Mouse (Mus musculus) midbrain, embryonic 11.5 days (tissue): ENCODE measurements around the gene M6pr. TPM values are rescaled to one million over a fixed set of nuclear protein-coding genes. Genes with fewer than 3 reads are reported as not detected.

Experiments used
- ATAC-seq: fragments of 200-750 bp; cut with Nextera tagmentation; 2 replicates; pipeline ENCODE4 v1.8.0; 2017; ENCODE audit warnings: moderate TSS enrichment, moderate library complexity; ENCODE audit not compliant: low FRiP score
- DNase-seq: peaks from one replicate; pipeline ENCODE4 v3.0.0; 2015; ENCODE audit warnings: low spot score; ENCODE audit errors: missing footprints
- H3K27ac ChIP-seq: fragments of 300-500 bp; sonication (generic); 2 replicates; pipeline ENCODE4 v1.5.1; 2014; ENCODE audit warnings: low read depth, low read length
- H3K27me3 ChIP-seq: fragments of 300-500 bp; sonication (generic); 2 replicates; pipeline ENCODE4 v1.6.1; 2014; ENCODE audit warnings: mild to moderate bottlenecking, low read length, moderate library complexity, mixed read lengths; ENCODE audit not compliant: control insufficient read depth, insufficient read depth
- H3K36me3 ChIP-seq: fragments of 300-500 bp; sonication (generic); 2 replicates; pipeline ENCODE4 v1.6.1; 2014; ENCODE audit warnings: mild to moderate bottlenecking, low read length, moderate library complexity, mixed read lengths; ENCODE audit not compliant: control insufficient read depth, insufficient read depth
- H3K4me1 ChIP-seq: fragments of 300-500 bp; sonication (generic); 2 replicates; pipeline ENCODE4 v1.6.1; 2014; ENCODE audit warnings: low read length; ENCODE audit not compliant: control insufficient read depth, insufficient read depth
- H3K4me2 ChIP-seq: fragments of 300-500 bp; sonication (generic); 2 replicates; pipeline ENCODE4 v1.6.1; 2014; ENCODE audit warnings: mild to moderate bottlenecking, moderate library complexity
- H3K4me3 ChIP-seq: fragments of 300-500 bp; sonication (generic); 2 replicates; pipeline ENCODE4 v1.5.1; 2014; ENCODE audit warnings: low read depth, low read length
- H3K9ac ChIP-seq: fragments of 300-500 bp; sonication (generic); 2 replicates; pipeline ENCODE4 v1.6.1; 2014; ENCODE audit warnings: low read length
- H3K9me3 ChIP-seq: fragments of 300-500 bp; sonication (generic); 2 replicates; pipeline ENCODE4 v1.6.1; 2016; ENCODE audit warnings: low read length; ENCODE audit not compliant: control insufficient read depth
- WGBS: fragments of 180-500 bp; shearing (Covaris S2); extraction: QIAGEN DNeasy Blood & Tissue Kit; methylation state at CpG from one replicate; pipeline ENCODE4 v1.1.7; 2014; 5-methylcytosine and 5-hydroxymethylcytosine counted together
- polyA plus RNA-seq: library from polyadenylated mRNA; unstranded; fragments of >200 nt; fragmentation: Nextera tagmentation; extraction: Ambion mirVana; gene quantifications from 2 replicates; pipeline ENCODE4 v1.2.1, GENCODE M21; 2014

M6pr gene
- polyA plus RNA-seq, 1 experiment from 2014 or later: 89.9 TPM

GRCm38 (mm10) chr6:122294290-122294689 lies 14.2 kb upstream of the M6pr start:
- no peak overlapping the region for H3K9ac ChIP-seq
- no peaks in the 10 kb centered on the region for H3K9me3 ChIP-seq
- no peaks in the 10 kb centered on the region for H3K36me3 ChIP-seq
- no peak for ATAC-seq
- H3K4me3 ChIP-seq: no peak overlapping the region
- H3K27me3 ChIP-seq: no peaks in the 10 kb centered on the region
- no peak overlapping the region for H3K27ac ChIP-seq
- WGBS: 71% methylated on average over 3 of the region's 3 CpGs
- H3K4me1 ChIP-seq: peaks cover 3% of the 10 kb centered on the region; the same call in 1 of the 2 replicates
- no peak for DNase-seq
- no peak overlapping the region for H3K4me2 ChIP-seq

- Histone ChIP-seq H3K27ac (no peak overlapping the region), H3K9me3 (no peaks in the 10 kb centered on the region), H3K4me3 (no peak overlapping the region), H3K27me3 (no peaks in the 10 kb centered on the region), H3K4me1 (peaks cover 3% of the 10 kb centered on the region; the same call in 1 of the 2 replicates), H3K4me2 (no peak overlapping the region), H3K9ac (no peak overlapping the region), H3K36me3 (no peaks in the 10 kb centered on the region)
- ATAC-seq (no peak), DNase-seq (no peak)
- WGBS: 66% methylated on average over 9 of the region's 9 CpGs
Measured at GRCm38 (mm10) chr6:122295242-122295641, 13.3 kb upstream of the M6pr start.

GRCm38 (mm10) chr6:122296918-122297278 lies 11.6 kb upstream of the M6pr start:
- Histone ChIP-seq H3K4me1 (peaks cover 3% of the 10 kb centered on the region; the same call in 1 of the 2 replicates), H3K9me3 (no peaks in the 10 kb centered on the region), H3K27ac (peak overlapping the region; percentile 36; the same call in 1 of the 2 replicates), H3K36me3 (no peaks in the 10 kb centered on the region), H3K4me2 (peak overlapping the region; percentile 69), H3K27me3 (no peaks in the 10 kb centered on the region), H3K4me3 (peak overlapping the region; percentile 41), H3K9ac (peak overlapping the region; percentile 78)
- WGBS: 39% methylated on average over 3 of the region's 3 CpGs
- peak; percentile 89 for DNase-seq
- no peak for ATAC-seq

GRCm38 (mm10) chr6:122297279-122298222 lies 11.0 kb upstream of the M6pr start:
- Histone ChIP-seq H3K9ac (peak overlapping the region; percentile 78), H3K4me2 (peak overlapping the region; percentile 69), H3K9me3 (no peaks in the 10 kb centered on the region), H3K36me3 (no peaks in the 10 kb centered on the region), H3K4me3 (peak overlapping the region; percentile 41), H3K27me3 (no peaks in the 10 kb centered on the region), H3K4me1 (peaks cover 3% of the 10 kb centered on the region; the same call in 1 of the 2 replicates), H3K27ac (peak overlapping the region; percentile 36; the same call in 1 of the 2 replicates)
- DNase-seq: peak; percentile 94
- ATAC-seq: peak; percentile 83
- 6% methylated on average over 25 of the region's 25 CpGs for WGBS

GRCm38 (mm10) chr6:122298223-122298609 lies 10.3 kb upstream of the M6pr start:
- 54% methylated on average over 4 of the region's 4 CpGs for WGBS
- DNase-seq (no peak), ATAC-seq (peak; percentile 46)
- Histone ChIP-seq H3K4me2 (no peak overlapping the region; the same call in 1 of the 2 replicates), H3K9me3 (no peaks in the 10 kb centered on the region), H3K9ac (no peak overlapping the region), H3K27me3 (no peaks in the 10 kb centered on the region), H3K4me3 (no peak overlapping the region), H3K4me1 (peaks cover 3% of the 10 kb centered on the region; the same call in 1 of the 2 replicates), H3K27ac (no peak overlapping the region), H3K36me3 (no peaks in the 10 kb centered on the region)

- Histone ChIP-seq H3K9ac (no peak overlapping the region), H3K36me3 (no peaks in the 10 kb centered on the region), H3K4me3 (no peak overlapping the region), H3K4me2 (no peak overlapping the region), H3K4me1 (peaks cover 3% of the 10 kb centered on the region; the same call in 1 of the 2 replicates), H3K27me3 (no peaks in the 10 kb centered on the region), H3K27ac (no peak overlapping the region), H3K9me3 (no peaks in the 10 kb centered on the region)
- ATAC-seq (no peak), DNase-seq (no peak)
- 74% methylated on average over 3 of the region's 3 CpGs for WGBS
Measured at GRCm38 (mm10) chr6:122299621-122300133, 8.8 kb upstream of the M6pr start.

GRCm38 (mm10) chr6:122302121-122302520 lies 6.4 kb upstream of the M6pr start:
- Histone ChIP-seq H3K4me3 (no peak overlapping the region), H3K36me3 (no peaks in the 10 kb centered on the region), H3K4me2 (no peak overlapping the region), H3K9ac (no peak overlapping the region), H3K27ac (no peak overlapping the region), H3K9me3 (no peaks in the 10 kb centered on the region), H3K27me3 (no peaks in the 10 kb centered on the region), H3K4me1 (0 out of 2 replicates have a peak, but pooled peaks cover 1% of the 10 kb centered on the region)
- ATAC-seq (no peak), DNase-seq (no peak)
- WGBS: 74% methylated on average over 1 of the region's 1 CpGs

GRCm38 (mm10) chr6:122302661-122303060 lies 5.9 kb upstream of the M6pr start:
- Histone ChIP-seq H3K4me2 (no peak overlapping the region), H3K4me1 (no peaks in the 10 kb centered on the region), H3K27me3 (no peaks in the 10 kb centered on the region), H3K9ac (no peak overlapping the region), H3K9me3 (no peaks in the 10 kb centered on the region), H3K4me3 (no peak overlapping the region), H3K36me3 (no peaks in the 10 kb centered on the region), H3K27ac (no peak overlapping the region)
- 86% methylated on average over 4 of the region's 4 CpGs for WGBS
- DNase-seq (no peak), ATAC-seq (no peak)

- DNase-seq (no peak), ATAC-seq (no peak)
- H3K27ac ChIP-seq: no peak overlapping the region
- H3K9me3 ChIP-seq: no peaks in the 10 kb centered on the region
- no peaks in the 10 kb centered on the region for H3K27me3 ChIP-seq
- H3K9ac ChIP-seq: no peak overlapping the region
- H3K36me3 ChIP-seq: no peaks in the 10 kb centered on the region
- no peak overlapping the region for H3K4me3 ChIP-seq
- WGBS: 88% methylated on average over 9 of the region's 9 CpGs
- no peak overlapping the region for H3K4me2 ChIP-seq
- no peaks in the 10 kb centered on the region for H3K4me1 ChIP-seq
Measured at GRCm38 (mm10) chr6:122303526-122303925, 5.0 kb upstream of the M6pr start.
